Mouse (Mus musculus): ENCODE measurements around the gene Eno3. TPM values are rescaled to one million over a fixed set of nuclear protein-coding genes. Genes with fewer than 3 reads are reported as not detected.

Eno3 gene
- polyA plus RNA-seq, 1 experiment from 2014 or later: 8.3 TPM

DNA sequence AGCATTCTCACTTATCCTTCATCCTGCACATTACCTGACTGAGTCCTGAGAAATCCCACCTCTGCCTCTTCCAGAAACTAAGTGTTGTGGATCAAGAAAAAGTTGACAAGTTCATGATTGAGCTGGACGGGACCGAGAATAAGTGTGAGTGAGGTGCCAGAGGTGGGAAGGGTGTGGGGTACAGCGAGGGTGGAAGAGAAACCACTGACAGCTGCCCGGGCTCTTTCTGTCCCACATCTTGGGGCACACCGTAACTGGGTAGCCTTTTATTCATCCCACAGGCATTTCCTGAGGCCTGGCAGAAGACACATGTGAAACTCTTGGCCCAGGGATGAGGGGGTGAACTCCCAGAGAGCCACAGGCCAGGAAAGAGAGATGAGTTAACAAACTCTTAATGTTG, 1.5 kb downstream of the Eno3 start:
- ATAC-seq (ENCODE audit: low read depth): no peak
- Histone ChIP-seq H3K9me3 (ENCODE audit: control insufficient read depth, low read length) (no peaks in the 10 kb centered on the region), H3K27me3 (ENCODE audit: control insufficient read depth, insufficient read depth, low read length) (no peaks in the 10 kb centered on the region), H3K4me1 (ENCODE audit: control insufficient read depth, insufficient read depth, low read length) (peaks cover 14% of the 10 kb centered on the region), H3K4me2 (ENCODE audit: low read depth, low read length) (no peak overlapping the region), H3K36me3 (ENCODE audit: control insufficient read depth, insufficient read depth, low read length) (peaks cover 14% of the 10 kb centered on the region), H3K27ac (ENCODE audit: low read depth, low read length) (no peak overlapping the region), H3K4me3 (ENCODE audit: low read depth, low read length) (no peak overlapping the region), H3K9ac (replicated peaks; ENCODE audit: low read depth, low read length) (no peak overlapping the region)
- WGBS: 82% methylated on average over 5 of the region's 5 CpGs

DNA sequence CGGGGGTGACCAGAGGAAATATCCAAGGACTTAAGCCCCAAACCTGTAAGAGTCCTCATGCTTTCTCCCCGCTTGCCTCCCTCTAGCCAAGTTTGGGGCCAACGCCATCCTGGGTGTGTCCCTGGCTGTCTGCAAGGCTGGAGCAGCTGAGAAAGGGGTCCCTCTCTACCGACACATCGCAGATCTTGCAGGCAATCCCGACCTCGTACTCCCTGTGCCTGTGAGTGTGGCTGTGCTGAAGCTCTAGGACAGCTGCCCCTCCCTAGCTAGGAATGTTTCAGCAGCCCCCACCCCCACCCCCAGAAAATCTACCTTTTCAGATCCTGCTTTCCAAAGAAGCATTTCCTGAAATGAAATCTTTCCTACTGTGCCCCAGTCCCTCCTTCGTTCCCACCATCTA, 1.9 kb downstream of the Eno3 start:
- H3K4me1 ChIP-seq (ENCODE audit: control insufficient read depth, insufficient read depth, low read length): peaks cover 14% of the 10 kb centered on the region
- H3K36me3 ChIP-seq (ENCODE audit: control insufficient read depth, insufficient read depth, low read length): peaks cover 16% of the 10 kb centered on the region
- H3K4me3 ChIP-seq (ENCODE audit: low read depth, low read length): no peak overlapping the region
- no peak overlapping the region for H3K9ac ChIP-seq (replicated peaks; ENCODE audit: low read depth, low read length)
- H3K27ac ChIP-seq (ENCODE audit: low read depth, low read length): no peak overlapping the region
- H3K27me3 ChIP-seq (ENCODE audit: control insufficient read depth, insufficient read depth, low read length): no peaks in the 10 kb centered on the region
- 77% methylated on average over 8 of the region's 8 CpGs for WGBS
- no peak overlapping the region for H3K4me2 ChIP-seq (ENCODE audit: low read depth, low read length)
- no peaks in the 10 kb centered on the region for H3K9me3 ChIP-seq (ENCODE audit: control insufficient read depth, low read length)
- no peak for ATAC-seq (ENCODE audit: low read depth)

DNA sequence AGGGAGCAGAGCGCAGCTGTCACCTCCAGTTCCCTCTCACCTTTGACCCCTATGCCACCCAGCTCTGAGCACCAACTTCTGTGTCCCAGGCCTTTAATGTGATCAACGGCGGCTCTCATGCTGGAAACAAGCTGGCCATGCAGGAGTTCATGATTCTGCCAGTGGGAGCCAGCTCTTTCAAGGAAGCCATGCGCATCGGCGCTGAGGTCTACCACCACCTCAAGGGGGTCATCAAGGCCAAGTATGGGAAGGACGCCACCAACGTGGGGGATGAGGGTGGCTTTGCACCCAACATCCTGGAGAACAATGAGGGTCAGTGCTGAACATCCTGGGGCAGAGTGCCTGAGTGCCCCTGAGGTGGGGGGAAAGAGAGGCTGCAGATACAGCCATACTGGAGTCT, 3.6 kb downstream of the Eno3 start:
- no peaks in the 10 kb centered on the region for H3K9me3 ChIP-seq (ENCODE audit: control insufficient read depth, low read length)
- no peak overlapping the region for H3K27ac ChIP-seq (ENCODE audit: low read depth, low read length)
- no peak overlapping the region for H3K4me2 ChIP-seq (ENCODE audit: low read depth, low read length)
- ATAC-seq (ENCODE audit: low read depth): no peak
- 87% methylated on average over 8 of the region's 8 CpGs for whole genome bisulfite sequencing
- peaks cover 14% of the 10 kb centered on the region for H3K4me1 ChIP-seq (ENCODE audit: control insufficient read depth, insufficient read depth, low read length)
- H3K9ac ChIP-seq (replicated peaks; ENCODE audit: low read depth, low read length): no peak overlapping the region
- no peaks in the 10 kb centered on the region for H3K27me3 ChIP-seq (ENCODE audit: control insufficient read depth, insufficient read depth, low read length)
- peaks cover 24% of the 10 kb centered on the region for H3K36me3 ChIP-seq (ENCODE audit: control insufficient read depth, insufficient read depth, low read length)
- no peak overlapping the region for H3K4me3 ChIP-seq (ENCODE audit: low read depth, low read length)

DNA sequence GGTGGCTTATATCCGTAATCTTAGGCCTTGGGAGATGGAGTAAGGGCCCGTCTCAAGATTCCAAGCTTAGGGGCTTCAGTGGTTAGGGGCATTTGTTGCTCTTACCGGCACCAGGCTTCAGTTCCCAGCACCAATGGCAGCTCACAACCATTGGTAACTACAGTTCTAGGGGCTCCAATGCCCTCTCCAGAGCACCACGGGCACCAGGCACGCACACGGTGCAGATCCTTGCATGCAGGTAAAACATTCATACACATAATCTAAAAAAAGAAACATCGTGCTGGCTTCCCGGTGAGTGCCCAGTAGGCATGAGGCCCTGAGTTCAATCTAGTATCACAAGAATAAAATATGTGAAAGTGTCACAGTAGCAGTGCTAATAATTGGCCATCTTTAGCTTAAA, 6.1 kb downstream of the Eno3 start:
- Histone ChIP-seq H3K4me3 (ENCODE audit: low read depth, low read length) (no peak overlapping the region), H3K4me1 (ENCODE audit: control insufficient read depth, insufficient read depth, low read length) (peaks cover 6% of the 10 kb centered on the region), H3K36me3 (ENCODE audit: control insufficient read depth, insufficient read depth, low read length) (peaks cover 33% of the 10 kb centered on the region), H3K4me2 (ENCODE audit: low read depth, low read length) (no peak overlapping the region), H3K9ac (replicated peaks; ENCODE audit: low read depth, low read length) (no peak overlapping the region), H3K27ac (ENCODE audit: low read depth, low read length) (no peak overlapping the region), H3K27me3 (ENCODE audit: control insufficient read depth, insufficient read depth, low read length) (no peaks in the 10 kb centered on the region), H3K9me3 (ENCODE audit: control insufficient read depth, low read length) (no peaks in the 10 kb centered on the region)
- no peak for ATAC-seq (ENCODE audit: low read depth)
- over 99% methylated on average over 8 of the region's 8 CpGs for WGBS

DNA sequence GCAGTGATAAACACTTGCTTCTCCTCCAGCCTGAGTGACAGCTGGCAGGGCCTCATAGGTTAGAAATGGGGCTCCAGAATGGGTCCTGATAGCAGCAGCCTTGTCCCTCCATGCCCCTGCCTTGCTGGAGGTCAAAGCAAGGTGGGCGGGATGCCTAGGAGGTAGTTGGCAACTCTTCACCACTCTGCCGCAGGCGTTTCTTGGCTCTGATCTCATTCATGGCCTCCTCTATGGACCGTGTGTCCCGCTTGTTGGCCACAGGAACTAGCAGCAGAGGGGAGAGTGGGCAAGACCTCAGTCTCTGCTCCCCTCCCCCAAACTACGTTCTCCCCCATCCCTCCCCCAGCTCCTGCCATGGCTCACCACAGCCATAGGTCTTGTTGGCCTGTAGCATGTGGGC, 7.0 kb downstream of the Eno3 start:
- Histone ChIP-seq H3K9me3 (ENCODE audit: control insufficient read depth, low read length) (no peaks in the 10 kb centered on the region), H3K27ac (ENCODE audit: low read depth, low read length) (no peak overlapping the region), H3K4me3 (ENCODE audit: low read depth, low read length) (no peak overlapping the region), H3K36me3 (ENCODE audit: control insufficient read depth, insufficient read depth, low read length) (peaks cover 33% of the 10 kb centered on the region), H3K27me3 (ENCODE audit: control insufficient read depth, insufficient read depth, low read length) (no peaks in the 10 kb centered on the region), H3K4me2 (ENCODE audit: low read depth, low read length) (no peak overlapping the region), H3K4me1 (ENCODE audit: control insufficient read depth, insufficient read depth, low read length) (peaks cover 8% of the 10 kb centered on the region), H3K9ac (replicated peaks; ENCODE audit: low read depth, low read length) (no peak overlapping the region)
- 96% methylated on average over 6 of the region's 6 CpGs for WGBS
- no peak for ATAC-seq (ENCODE audit: low read depth)

DNA sequence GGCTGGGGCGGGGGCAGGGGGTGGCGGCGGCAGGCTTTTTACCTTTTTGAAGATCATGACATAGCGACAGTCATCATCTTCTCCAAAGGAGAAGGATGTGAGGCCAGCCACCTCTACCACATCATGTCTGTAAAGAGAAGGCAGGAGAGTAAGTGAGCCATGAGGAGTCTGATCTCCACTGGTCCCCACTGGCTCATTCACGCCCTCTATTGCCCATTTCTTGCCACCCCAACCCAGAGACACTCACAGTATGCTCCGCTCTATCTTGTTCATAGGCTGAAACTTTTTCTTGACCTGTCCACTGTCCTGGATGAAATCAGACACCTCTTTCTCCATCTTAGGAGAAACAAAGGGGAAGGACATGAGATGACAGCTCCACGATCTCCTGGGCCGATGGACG, 7.7 kb downstream of the Eno3 start:
- Histone ChIP-seq H3K27ac (ENCODE audit: low read depth, low read length) (no peak overlapping the region), H3K36me3 (ENCODE audit: control insufficient read depth, insufficient read depth, low read length) (peaks cover 33% of the 10 kb centered on the region), H3K9ac (replicated peaks; ENCODE audit: low read depth, low read length) (no peak overlapping the region)

DNA sequence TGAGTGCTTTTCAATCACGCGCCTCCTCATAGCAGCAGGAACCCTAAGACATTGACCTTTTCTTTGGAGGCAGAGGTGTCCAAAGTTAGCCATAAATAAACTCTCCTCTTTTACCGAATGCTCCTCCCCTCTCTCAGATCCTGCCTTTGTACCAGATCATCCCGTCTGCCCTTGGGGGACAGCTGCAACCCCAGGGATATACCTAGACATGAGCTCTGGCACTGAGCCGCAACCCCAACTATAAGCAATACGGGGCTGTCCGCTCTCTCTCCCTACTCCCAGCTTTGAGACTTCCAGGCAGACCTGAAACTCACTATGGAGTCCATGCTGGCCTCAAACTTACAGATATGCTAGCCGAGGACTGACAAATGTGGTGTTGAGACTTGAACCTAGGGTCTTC, 9.7 kb downstream of the Eno3 start:
- Histone ChIP-seq H3K27me3 (ENCODE audit: control insufficient read depth, insufficient read depth, low read length) (no peaks in the 10 kb centered on the region), H3K4me1 (ENCODE audit: control insufficient read depth, insufficient read depth, low read length) (peaks cover 14% of the 10 kb centered on the region), H3K9me3 (ENCODE audit: control insufficient read depth, low read length) (no peaks in the 10 kb centered on the region), H3K36me3 (ENCODE audit: control insufficient read depth, insufficient read depth, low read length) (peaks cover 33% of the 10 kb centered on the region), H3K4me3 (ENCODE audit: low read depth, low read length) (no peak overlapping the region), H3K27ac (ENCODE audit: low read depth, low read length) (no peak overlapping the region), H3K9ac (replicated peaks; ENCODE audit: low read depth, low read length) (no peak overlapping the region), H3K4me2 (ENCODE audit: low read depth, low read length) (no peak overlapping the region)
- no peak for ATAC-seq (ENCODE audit: low read depth)
- WGBS: 92% methylated on average over 8 of the region's 8 CpGs

More for the DNA sequence above, 7.7 kb downstream of the Eno3 start:
- no peak for ATAC-seq (ENCODE audit: low read depth)
- H3K4me1 ChIP-seq (ENCODE audit: control insufficient read depth, insufficient read depth, low read length): peaks cover 8% of the 10 kb centered on the region
- H3K27me3 ChIP-seq (ENCODE audit: control insufficient read depth, insufficient read depth, low read length): no peaks in the 10 kb centered on the region
- no peaks in the 10 kb centered on the region for H3K9me3 ChIP-seq (ENCODE audit: control insufficient read depth, low read length)
- WGBS: 92% methylated on average over 9 of the region's 9 CpGs
- H3K4me2 ChIP-seq (ENCODE audit: low read depth, low read length): no peak overlapping the region
- no peak overlapping the region for H3K4me3 ChIP-seq (ENCODE audit: low read depth, low read length)

DNA sequence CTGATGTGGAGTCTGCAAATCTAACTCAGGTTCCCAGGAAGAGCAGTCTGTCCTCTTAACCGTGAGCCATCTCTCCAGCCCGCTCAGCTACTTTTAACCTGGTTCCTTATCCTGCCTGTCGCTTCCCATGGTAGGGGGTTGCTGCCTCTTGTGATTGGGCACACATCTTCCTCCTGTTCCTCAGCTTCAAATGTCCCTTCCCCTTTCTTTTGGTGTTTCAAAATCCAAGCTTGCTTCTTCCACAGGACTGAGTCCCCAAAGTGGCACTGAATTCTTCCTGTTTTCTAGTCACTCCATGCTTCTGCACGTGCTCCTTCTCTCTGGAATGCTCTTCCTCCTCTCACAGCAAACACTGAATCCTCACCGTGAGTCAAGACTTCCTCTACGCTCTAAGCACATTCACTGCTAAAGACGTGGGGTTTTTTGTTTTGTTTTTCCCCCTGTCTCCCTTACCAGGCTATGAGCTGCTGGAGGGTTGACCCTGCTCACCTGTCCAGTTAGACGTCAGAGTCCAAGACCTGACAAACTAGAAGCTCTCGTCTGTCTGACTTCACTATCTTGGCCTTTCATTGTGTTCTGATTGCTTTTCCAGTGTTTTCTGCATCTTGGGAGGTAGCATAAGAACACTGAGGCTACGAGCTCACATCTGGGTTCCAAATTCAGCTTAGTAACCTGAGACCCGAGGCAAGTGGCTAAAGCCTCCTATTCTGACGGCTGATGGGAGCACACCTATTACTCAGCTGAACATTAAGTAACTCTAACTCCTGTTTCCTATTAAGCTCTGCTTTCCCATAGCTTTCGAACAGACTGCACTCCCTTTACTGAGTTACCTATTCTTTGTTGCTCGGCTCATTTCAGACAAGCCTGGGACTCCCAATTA, 10.5 kb downstream of the Eno3 start:
- peak overlapping the region; percentile 88 for H3K4me2 ChIP-seq (ENCODE audit: low read depth, low read length)
- peaks cover 26% of the 10 kb centered on the region for H3K36me3 ChIP-seq (ENCODE audit: control insufficient read depth, insufficient read depth, low read length)
- H3K9ac ChIP-seq (replicated peaks; ENCODE audit: low read depth, low read length): peak overlapping the region; percentile 62; the same call in 1 of the 2 replicates
- peak overlapping the region; percentile 86 for H3K27ac ChIP-seq (ENCODE audit: low read depth, low read length)
- peak overlapping the region; percentile 64 for H3K4me3 ChIP-seq (ENCODE audit: low read depth, low read length)
- H3K27me3 ChIP-seq (ENCODE audit: control insufficient read depth, insufficient read depth, low read length): no peaks in the 10 kb centered on the region
- H3K9me3 ChIP-seq (ENCODE audit: control insufficient read depth, low read length): no peaks in the 10 kb centered on the region
- WGBS: 82% methylated on average over 14 of the region's 14 CpGs
- peaks cover 14% of the 10 kb centered on the region for H3K4me1 ChIP-seq (ENCODE audit: control insufficient read depth, insufficient read depth, low read length)
- no peak for ATAC-seq (ENCODE audit: low read depth)

DNA sequence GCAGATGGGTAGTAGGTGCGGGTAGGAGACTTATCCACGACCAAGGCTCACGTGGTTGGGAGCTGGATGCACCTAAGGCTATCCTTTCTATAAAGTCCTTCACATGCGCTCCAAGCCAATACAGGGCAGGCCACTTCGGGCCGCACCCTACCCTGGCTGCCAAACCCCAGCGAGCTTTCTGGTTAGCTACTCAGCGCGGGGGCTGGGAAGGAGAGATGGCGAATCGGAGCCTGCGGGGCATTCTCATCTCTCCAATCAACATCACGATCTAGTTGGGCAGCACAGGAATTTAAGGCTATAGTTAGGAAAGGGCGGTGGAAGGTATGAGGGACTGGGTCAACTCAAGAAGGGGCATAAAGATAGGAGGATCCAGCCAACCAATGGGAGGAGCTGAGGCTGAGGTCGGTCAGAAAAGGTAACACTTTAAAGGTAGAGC, 11.4 kb downstream of the Eno3 start:
- Histone ChIP-seq H3K9ac (replicated peaks; ENCODE audit: low read depth, low read length) (peak overlapping the region; percentile 62), H3K4me2 (ENCODE audit: low read depth, low read length) (peak overlapping the region; percentile 88), H3K36me3 (ENCODE audit: control insufficient read depth, insufficient read depth, low read length) (peaks cover 24% of the 10 kb centered on the region), H3K4me1 (ENCODE audit: control insufficient read depth, insufficient read depth, low read length) (peaks cover 14% of the 10 kb centered on the region), H3K27me3 (ENCODE audit: control insufficient read depth, insufficient read depth, low read length) (no peaks in the 10 kb centered on the region), H3K9me3 (ENCODE audit: control insufficient read depth, low read length) (no peaks in the 10 kb centered on the region), H3K4me3 (ENCODE audit: low read depth, low read length) (peak overlapping the region; percentile 64), H3K27ac (ENCODE audit: low read depth, low read length) (peak overlapping the region; percentile 86)
- no peak; the same call in 1 of the 2 replicates for ATAC-seq (ENCODE audit: low read depth)
- WGBS: under 1% methylated on average over 15 of the region's 15 CpGs
